Mouse (Mus musculus): ENCODE data around the gene Gm20538.

Gene Gm20538

DNA sequence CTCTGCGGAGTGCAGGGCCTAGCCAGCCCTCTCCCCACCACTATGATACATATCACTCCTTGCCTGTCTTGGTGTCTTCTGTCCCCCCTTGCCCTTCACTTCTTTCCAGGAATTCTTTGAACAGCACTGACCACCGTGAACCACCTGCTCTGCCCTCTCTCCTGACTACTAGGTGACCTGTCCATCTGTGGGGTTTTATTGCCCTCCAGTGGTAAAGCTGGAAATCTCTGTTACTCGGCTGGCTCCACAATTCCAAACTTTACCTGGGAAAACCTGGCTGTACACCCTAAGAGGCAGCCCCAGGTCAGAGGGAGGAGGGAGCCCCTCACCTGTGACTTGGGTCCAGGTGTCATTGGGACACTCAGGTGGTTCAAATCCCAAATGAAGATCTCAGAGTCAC lies 17.3 kb downstream of the Gm20538 start:
- no peak for DNase-seq (ENCODE audit: low read depth, low spot score)

DNA sequence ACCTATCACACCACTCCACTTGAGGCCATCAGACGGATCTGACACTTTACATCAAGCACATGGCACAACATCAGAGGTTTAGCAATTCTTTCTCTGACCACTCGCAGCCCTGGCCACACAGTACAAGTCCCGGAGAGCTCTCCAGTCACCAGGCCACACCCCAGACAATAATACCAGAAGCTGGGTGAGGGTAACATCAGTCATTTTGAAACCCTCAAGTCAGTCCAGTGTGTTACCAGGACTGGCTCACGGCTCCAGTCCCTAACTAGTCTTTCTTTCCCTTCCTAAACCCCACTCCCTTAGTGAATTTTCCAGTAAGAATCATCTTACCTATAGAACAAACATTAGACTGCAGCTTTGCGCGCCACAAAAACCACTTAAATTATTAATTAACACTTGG lies 22.6 kb downstream of the Gm20538 start:
- DNase-seq (ENCODE audit: low read depth, low spot score) = no peak

- DNase-seq (ENCODE audit: low read depth, low spot score) = no peak
Observed at GRCm38 (mm10) chr19:44525551-44526205, 27.0 kb downstream of the Gm20538 start.

GRCm38 (mm10) chr19:44519152-44519551 lies 33.5 kb downstream of the Gm20538 start:
- peak; percentile 47 for DNase-seq (ENCODE audit: low read depth, low spot score)

DNA sequence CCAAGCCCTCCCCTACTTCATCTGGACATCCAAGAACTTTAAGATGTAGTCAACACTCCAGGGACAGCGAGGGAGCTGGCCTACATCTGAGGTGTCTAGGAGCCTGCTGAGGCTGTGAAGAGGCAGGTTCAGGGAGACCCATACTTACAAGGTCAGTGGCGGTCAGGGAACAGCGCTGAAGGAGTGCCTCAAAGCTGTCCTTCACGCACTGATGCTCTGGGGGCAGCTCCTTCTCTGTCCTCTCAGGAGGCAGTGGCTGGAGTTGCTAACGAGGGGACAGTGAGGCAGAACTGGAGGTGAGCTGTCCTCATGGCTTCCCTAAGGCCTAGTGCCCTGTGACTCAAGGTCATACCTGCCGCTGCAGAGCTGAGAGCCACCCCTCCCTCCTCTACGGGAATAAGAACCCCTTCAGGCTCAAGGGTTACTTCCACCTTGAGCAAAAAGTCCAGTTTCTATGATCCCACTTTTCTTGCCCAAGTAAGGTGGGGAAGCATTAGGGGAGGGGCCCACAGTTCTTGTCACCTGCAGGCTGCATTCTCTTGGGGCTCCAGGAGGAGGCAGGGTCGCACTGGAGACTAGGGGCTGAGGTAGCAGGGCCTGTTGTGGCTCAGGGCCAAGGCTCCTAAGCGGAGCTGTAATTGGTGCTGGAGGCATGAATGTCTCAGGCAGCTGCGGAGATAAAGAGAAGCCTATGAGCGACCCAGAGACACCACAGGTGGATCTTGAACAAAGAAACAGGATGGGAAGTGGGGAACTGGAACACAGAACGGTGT lies 34.4 kb downstream of the Gm20538 start:
- no peak for DNase-seq (ENCODE audit: low read depth, low spot score)

- DNase-seq (ENCODE audit: low read depth, low spot score) = no peak
Observed at GRCm38 (mm10) chr19:44515769-44516168, 36.9 kb downstream of the Gm20538 start.

- DNase-seq (ENCODE audit: low read depth, low spot score) = no peak
Observed at GRCm38 (mm10) chr19:44514521-44515451, 37.8 kb downstream of the Gm20538 start.

- DNase-seq (ENCODE audit: low read depth, low spot score) = no peak
Observed at GRCm38 (mm10) chr19:44513921-44514482, 38.6 kb downstream of the Gm20538 start.

DNA sequence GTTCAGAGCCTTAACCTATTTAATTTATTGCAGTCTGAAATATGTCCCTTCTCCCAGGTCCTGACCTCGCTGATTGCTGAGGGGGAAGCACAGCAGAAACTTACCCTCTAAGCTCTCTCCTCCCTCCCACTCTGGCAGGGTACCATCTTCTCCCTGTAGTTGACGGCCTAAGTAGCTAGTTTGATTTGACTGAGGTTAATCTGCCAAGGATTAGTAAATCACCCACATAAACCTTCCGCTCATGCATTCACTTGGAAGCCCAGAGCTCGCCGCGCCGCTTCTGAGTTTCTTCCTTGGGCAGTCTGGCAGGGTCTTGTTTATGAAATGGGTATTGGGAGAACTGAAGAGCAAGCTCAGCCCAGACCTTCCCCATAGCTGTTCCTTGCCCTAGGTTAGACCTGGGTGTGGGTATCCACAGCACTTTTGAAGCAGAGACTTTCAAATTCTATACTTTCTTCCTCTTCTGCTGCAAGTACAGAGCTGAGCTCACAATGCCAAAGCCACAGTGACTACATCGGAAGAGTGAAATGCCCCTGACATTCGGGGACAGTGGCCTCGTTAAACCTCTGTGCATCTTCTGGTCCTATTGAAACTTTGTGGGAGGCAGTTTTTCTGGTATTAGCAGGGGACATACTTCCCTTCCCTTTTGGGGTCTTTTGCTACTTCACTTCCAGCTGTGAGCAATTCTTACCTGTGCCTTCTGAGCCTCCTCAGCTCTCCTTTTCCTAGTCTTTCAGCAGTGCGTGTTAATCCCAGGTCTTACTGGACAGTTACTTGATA lies 39.4 kb downstream of the Gm20538 start:
- no peak for DNase-seq (ENCODE audit: low read depth, low spot score)

GRCm38 (mm10) chr19:44512601-44513000 lies 40.0 kb downstream of the Gm20538 start:
- no peak for DNase-seq (ENCODE audit: low read depth, low spot score)

- DNase-seq (ENCODE audit: low read depth, low spot score) = no peak
Observed at GRCm38 (mm10) chr19:44511451-44512231, 41.0 kb downstream of the Gm20538 start.

DNA sequence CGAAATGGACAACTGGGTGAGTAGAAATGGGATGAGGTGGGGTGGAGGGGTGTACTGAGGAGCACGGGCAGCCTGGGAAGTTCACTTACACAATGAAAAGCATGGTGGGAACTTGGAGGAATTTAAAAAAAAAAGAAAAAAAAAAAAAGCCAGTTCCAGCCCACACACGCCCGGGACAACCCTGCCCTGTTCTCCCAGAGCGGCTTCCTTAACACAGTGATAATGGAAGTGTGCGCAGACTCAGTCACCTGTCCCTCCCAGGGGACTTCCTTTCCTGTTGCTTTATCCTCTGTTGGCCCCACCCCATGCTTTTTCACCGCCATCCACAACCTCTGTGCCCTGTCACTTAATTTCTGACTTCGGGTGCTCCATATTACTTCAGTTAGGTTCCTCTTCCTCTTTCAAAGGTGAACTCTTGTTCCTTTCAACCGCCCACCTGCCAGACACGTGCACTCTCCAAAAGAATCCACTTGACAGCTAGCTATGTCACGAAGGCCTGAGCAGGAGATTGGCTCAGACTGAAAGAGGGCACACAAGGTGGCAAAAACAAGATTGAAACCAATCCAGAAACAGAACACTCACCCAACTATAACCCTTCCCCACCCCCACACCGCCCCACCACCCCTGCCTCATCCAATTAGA lies 42.0 kb downstream of the Gm20538 start:
- DNase-seq (ENCODE audit: low read depth, low spot score) = no peak

DNA sequence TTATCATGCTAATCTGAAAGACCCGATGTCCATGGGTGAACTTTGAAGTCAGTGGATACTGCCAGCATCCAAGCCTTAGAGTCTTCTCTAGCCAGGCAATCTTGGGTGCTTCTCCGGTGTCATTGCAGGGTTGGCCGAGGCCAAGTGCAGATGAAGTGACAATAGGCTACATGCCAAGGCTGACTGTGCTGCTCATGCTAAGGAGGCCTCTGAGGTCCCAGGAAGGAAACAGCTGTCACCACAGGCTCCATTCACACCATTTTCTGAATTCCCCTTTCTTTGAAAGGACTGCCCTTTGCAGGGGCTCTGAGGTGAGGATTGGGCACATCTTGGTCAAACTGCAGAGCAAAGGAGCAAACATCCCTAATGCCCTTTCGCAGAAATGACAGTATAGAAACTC lies 49.9 kb downstream of the Gm20538 start:
- no peak for DNase-seq (ENCODE audit: low read depth, low spot score)

DNA sequence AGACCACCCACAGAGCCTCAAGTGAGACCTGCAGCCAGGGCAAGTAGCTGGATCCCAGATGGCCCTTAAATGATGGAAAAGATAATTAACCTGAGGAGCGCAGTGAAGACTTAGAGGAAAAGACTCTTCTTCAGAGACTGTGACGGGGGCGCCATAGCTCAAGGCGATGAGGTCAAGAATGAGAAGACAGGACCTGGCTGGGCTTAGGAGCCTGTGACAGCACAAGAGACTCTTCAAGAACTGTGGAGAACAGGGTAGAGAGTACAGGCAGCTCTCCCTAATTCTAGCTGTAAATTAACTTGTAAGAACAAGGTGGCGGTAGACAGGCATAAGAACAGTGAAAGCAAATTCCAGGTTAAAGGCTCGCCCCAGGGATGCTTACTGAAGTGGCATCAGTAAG lies 50.7 kb downstream of the Gm20538 start:
- no peak for DNase-seq (ENCODE audit: low read depth, low spot score)

- DNase-seq (ENCODE audit: low read depth, low spot score) = no peak
Observed at GRCm38 (mm10) chr19:44500240-44500639, 52.4 kb downstream of the Gm20538 start.

GRCm38 (mm10) chr19:44498936-44499335 lies 53.7 kb downstream of the Gm20538 start:
- DNase-seq (ENCODE audit: low read depth, low spot score) = no peak

DNA sequence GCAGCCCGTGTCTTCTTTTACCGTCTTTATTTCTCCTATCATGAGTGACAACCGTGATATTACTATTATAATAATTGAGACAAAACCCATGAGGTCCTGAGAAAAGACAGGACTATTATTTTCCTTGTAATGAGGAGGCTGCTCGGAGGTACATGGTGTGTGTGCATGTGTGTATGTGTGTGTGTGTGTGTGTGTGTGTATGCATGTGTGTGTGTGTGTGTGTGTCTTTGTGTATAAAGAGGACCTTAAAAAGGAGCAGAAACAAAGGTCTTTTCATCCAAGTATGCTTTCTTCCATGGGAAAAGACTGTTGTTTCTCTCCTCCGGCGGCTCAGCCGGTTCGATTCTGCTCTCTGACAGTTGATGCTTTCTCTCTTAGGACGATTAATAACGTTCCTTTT lies 55.7 kb downstream of the Gm20538 start:
- no peak for DNase-seq (ENCODE audit: low read depth, low spot score)

DNA sequence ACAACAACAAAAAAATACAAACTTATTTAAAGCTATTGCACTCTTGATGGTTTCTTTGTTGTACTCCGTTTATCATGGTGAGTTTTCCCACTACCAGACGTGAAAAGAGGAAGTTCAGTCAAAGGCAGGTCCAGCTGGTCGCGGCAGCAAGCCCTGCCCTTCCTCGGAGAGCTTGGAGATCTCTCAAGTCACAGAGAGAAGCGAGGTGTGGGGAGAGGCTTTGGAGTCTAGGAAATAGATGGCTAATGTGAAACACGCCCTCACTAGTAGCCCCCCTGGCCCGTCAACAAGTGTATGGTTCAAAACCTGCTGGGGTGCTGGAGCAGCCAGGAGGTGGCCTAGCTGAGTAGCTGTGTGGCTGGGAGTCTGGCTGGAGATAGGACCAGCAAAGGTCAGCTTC lies 56.1 kb downstream of the Gm20538 start:
- DNase-seq (ENCODE audit: low read depth, low spot score) = no peak
